Mouse (Mus musculus) kidney, postnatal 0 days (tissue): ENCODE measurements around the gene Zfand5. TPM values are rescaled to one million over a fixed set of nuclear protein-coding genes. Genes with fewer than 3 reads are reported as not detected.
"Not testable (repeated sequence)": the region's sequence is repeated elsewhere in the genome, so short reads cannot be mapped to it uniquely, and the experiment has no call there.

ENCODE experiments used
- ATAC-seq: fragments of 200-750 bp; cut with Nextera tagmentation; replicated peaks from 2 replicates; pipeline ENCODE4 v1.8.0; 2017; ENCODE audit warnings: low read depth, moderate number of reproducible peaks, moderate TSS enrichment, moderate library complexity; ENCODE audit not compliant: low FRiP score
- DNase-seq: peaks from one replicate; pipeline ENCODE4 v3.0.0-alpha.2; 2016; ENCODE audit warnings: low spot score
- H3K27ac ChIP-seq: fragments of 300-500 bp; sonication (generic); 2 replicates; pipeline ENCODE4 v1.5.1; 2014; ENCODE audit warnings: mild to moderate bottlenecking
- H3K27me3 ChIP-seq: fragments of 300-500 bp; sonication (generic); 2 replicates; pipeline ENCODE4 v1.6.1; 2014; ENCODE audit warnings: low read length, mixed read lengths; ENCODE audit not compliant: insufficient read depth
- H3K36me3 ChIP-seq: fragments of 300-500 bp; sonication (generic); 2 replicates; pipeline ENCODE4 v1.6.1; 2014; ENCODE audit warnings: low read length, mixed read lengths; ENCODE audit not compliant: insufficient read depth
- H3K4me1 ChIP-seq: fragments of 300-500 bp; sonication (generic); replicated peaks from 2 replicates; pipeline ENCODE4 v1.6.1; 2014; ENCODE audit warnings: antibody characterized with exemption, low read length, mixed read lengths; ENCODE audit not compliant: insufficient read depth
- H3K4me2 ChIP-seq: fragments of 300-500 bp; sonication (generic); 2 replicates; pipeline ENCODE4 v1.6.1; 2014; ENCODE audit warnings: mild to moderate bottlenecking, low read length, moderate library complexity, mixed read lengths
- H3K4me3 ChIP-seq: fragments of 300-500 bp; sonication (generic); replicated peaks from 2 replicates; pipeline ENCODE4 v1.5.1; 2014; ENCODE audit warnings: low read depth, low read length
- H3K9ac ChIP-seq: fragments of 300-500 bp; sonication (generic); 2 replicates; pipeline ENCODE4 v1.6.1; 2014; ENCODE audit warnings: low read depth, low read length
- H3K9me3 ChIP-seq: fragments of 300-500 bp; sonication (generic); replicated peaks from 2 replicates; pipeline ENCODE4 v1.6.1; 2016; ENCODE audit warnings: low read length, inconsistent platforms, mixed read lengths
- CTCF ChIP-seq: IDR thresholded peaks from 2 replicates; pipeline ENCODE4 v1.5.1; 2016; ENCODE audit warnings: antibody characterized with exemption, low read depth, mild to moderate bottlenecking, moderate library complexity
- WGBS: fragments of 180-500 bp; shearing (Covaris S2); extraction: QIAGEN DNeasy Blood & Tissue Kit; methylation state at CpG from one replicate; pipeline ENCODE4 v1.1.7; 2014; 5-methylcytosine and 5-hydroxymethylcytosine counted together
- polyA plus RNA-seq: library from polyadenylated mRNA; unstranded; fragments of >200 nt; fragmentation: Nextera tagmentation; extraction: Ambion mirVana; gene quantifications from 2 replicates; pipeline ENCODE4 v1.2.1, GENCODE M21; 2015

Zfand5 gene
- polyA plus RNA-seq: 117 and 120 TPM in 2 replicates

- peak; percentile 96 for DNase-seq
- peak within 1 kb of the TSS; percentile 99 for H3K4me3 ChIP-seq
- WGBS: under 1% methylated on average over 98 of the region's 118 CpGs
- H3K36me3 ChIP-seq: peaks cover 3% of the 10 kb centered on the region; the same call in 1 of the 2 replicates
- H3K9ac ChIP-seq: peak within 1 kb of the TSS; percentile 100
- peak within 1 kb of the TSS; percentile 71 for H3K4me2 ChIP-seq
- H3K4me1 ChIP-seq: no peaks in the 10 kb centered on the region
- TF ChIP-seq CTCF: no peak
- H3K27ac ChIP-seq: peak within 1 kb of the TSS; percentile 100
- no peaks in the 10 kb centered on the region for H3K9me3 ChIP-seq
- ATAC-seq: peak; percentile 96
- H3K27me3 ChIP-seq: no peaks in the 10 kb centered on the region
Measured at GRCm38 (mm10) chr19:21271741-21272654, at the start of gene Zfand5. Zfand5 (plus strand) TSS chr19:21272278.

GRCm38 (mm10) chr19:21227131-21227530, 44.9 kb upstream of the Zfand5 start:
- WGBS: 75% methylated on average over 4 of the region's 4 CpGs
- Histone ChIP-seq H3K27ac (no peak overlapping the region), H3K27me3 (no peaks in the 10 kb centered on the region), H3K36me3 (no peaks in the 10 kb centered on the region), H3K9ac (no peak overlapping the region), H3K4me2 (no peak overlapping the region), H3K4me3 (no peak overlapping the region), H3K4me1 (no peaks in the 10 kb centered on the region), H3K9me3 (no peaks in the 10 kb centered on the region)
- no peak for TF ChIP-seq CTCF
- ATAC-seq (no peak), DNase-seq (no peak)

- no peak for ATAC-seq
Measured at GRCm38 (mm10) chr19:21227754-21228153, 44.3 kb upstream of the Zfand5 start.

GRCm38 (mm10) chr19:21248730-21249129, 23.3 kb upstream of the Zfand5 start:
- not testable (repeated sequence) for DNase-seq, H3K4me2 ChIP-seq, H3K36me3 ChIP-seq, H3K27me3 ChIP-seq, H3K4me3 ChIP-seq, H3K4me1 ChIP-seq, H3K9ac ChIP-seq, H3K27ac ChIP-seq, ATAC-seq, H3K9me3 ChIP-seq
- 84% methylated on average over 2 of the region's 2 CpGs for WGBS

More at GRCm38 (mm10) chr19:21227754-21228153, 44.3 kb upstream of the Zfand5 start:
- Histone ChIP-seq H3K9me3 (no peaks in the 10 kb centered on the region), H3K9ac (no peak overlapping the region), H3K27ac (no peak overlapping the region), H3K36me3 (no peaks in the 10 kb centered on the region), H3K27me3 (no peaks in the 10 kb centered on the region), H3K4me1 (no peaks in the 10 kb centered on the region), H3K4me2 (no peak overlapping the region), H3K4me3 (no peak overlapping the region)
- WGBS: 29% methylated on average over 2 of the region's 2 CpGs
- peak; percentile 82 for DNase-seq
- TF ChIP-seq CTCF: no peak

- H3K27me3 ChIP-seq: no peaks in the 10 kb centered on the region
- no peaks in the 10 kb centered on the region for H3K36me3 ChIP-seq
- no peak overlapping the region for H3K4me2 ChIP-seq
- WGBS: 88% methylated on average over 2 of the region's 2 CpGs
- no peak overlapping the region for H3K27ac ChIP-seq
- DNase-seq (no peak), ATAC-seq (no peak)
- no peaks in the 10 kb centered on the region for H3K4me1 ChIP-seq
- H3K9me3 ChIP-seq: no peaks in the 10 kb centered on the region
- no peak overlapping the region for H3K9ac ChIP-seq
- no peak for TF ChIP-seq CTCF
- no peak overlapping the region for H3K4me3 ChIP-seq
Measured at GRCm38 (mm10) chr19:21253846-21254245, 18.2 kb upstream of the Zfand5 start.

- no peak for TF ChIP-seq CTCF
- H3K4me1 ChIP-seq: no peaks in the 10 kb centered on the region
- H3K4me3 ChIP-seq: no peak overlapping the region
- no peak for ATAC-seq
- H3K4me2 ChIP-seq: no peak overlapping the region
- H3K27me3 ChIP-seq: no peaks in the 10 kb centered on the region
- H3K36me3 ChIP-seq: no peaks in the 10 kb centered on the region
- DNase-seq: no peak
- no peaks in the 10 kb centered on the region for H3K9me3 ChIP-seq
- H3K27ac ChIP-seq: no peak overlapping the region
- H3K9ac ChIP-seq: no peak overlapping the region
- WGBS: 81% methylated on average over 3 of the region's 3 CpGs
Measured at GRCm38 (mm10) chr19:21255920-21256319, 16.2 kb upstream of the Zfand5 start.
